Mouse (Mus musculus): ENCODE measurements around the gene Sash1.

DNA sequence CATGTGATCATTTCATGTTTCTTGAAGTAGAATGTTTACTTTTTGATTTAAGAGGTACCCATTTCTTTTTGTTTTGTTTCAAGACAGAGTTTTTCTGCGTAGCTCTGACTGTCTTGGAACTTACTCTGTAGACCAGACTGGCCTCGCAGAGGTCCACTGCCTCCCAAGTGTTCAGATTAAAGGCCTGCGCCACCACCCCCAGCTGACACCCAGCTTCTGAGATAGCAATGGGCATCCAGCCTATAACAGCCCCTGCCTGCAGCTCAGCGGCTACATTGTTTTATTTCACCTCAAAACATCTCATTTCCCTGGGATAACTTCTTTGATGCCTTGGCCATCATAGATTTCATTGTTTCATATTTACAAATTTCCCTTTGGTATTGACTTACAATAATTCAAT, 28.0 kb upstream of the Sash1 start:
- TF ChIP-seq EP300 (IDR thresholded peaks at IDR 0.05; ENCODE audit: insufficient read depth, low read depth, low read length) (no peak), CTCF (IDR thresholded peaks at IDR 0.05; ENCODE audit: low read depth, low read length) (no peak)

Measured in ES-Bruce4 (cell line).